Mouse (Mus musculus) CD8-positive naive resting alpha-beta T cell, adult 57 days (primary cell): Measurements from ENCODE around the gene Hnf1a. TPM values are rescaled to one million over a fixed set of nuclear protein-coding genes. Genes with fewer than 3 reads are reported as not detected.

ENCODE experiments used
- total RNA-seq: library from RNA; stranded (reverse); gene quantifications from one replicate; pipeline ENCODE4 v1.2.4, GENCODE M21; 2023

Hnf1a gene
- not detected for total RNA-seq

GRCm38 (mm10) chr5:114970824-114971227 lies at the start of gene Hnf1a:
Hnf1a (minus strand) TSS chr5:114971094.

GRCm38 (mm10) chr5:115010577-115011216 lies 39.8 kb upstream of the Hnf1a start, which contains the start of gene Sppl3:
Sppl3 (plus strand) TSS chr5:115011137.

GRCm38 (mm10) chr5:114942074-114942765 lies 28.7 kb downstream of the Hnf1a start, which contains the start of gene 2210016L21Rik:
2210016L21Rik (plus strand) TSS chr5:114942158.

GRCm38 (mm10) chr5:114922998-114923473 lies 47.9 kb downstream of the Hnf1a start, which contains the start of gene Oasl1:
Oasl1 (plus strand) TSS chr5:114923240.

Other genes starting within 250 kb of the Hnf1a start
- 149 TPM for gene Ankrd13a, start 196.4 kb downstream of the Hnf1a start, total RNA-seq
- gene Git2, start 195.6 kb downstream of the Hnf1a start, total RNA-seq, result 162 TPM
- 51.1 TPM for gene 1500011B03Rik, start 147.6 kb downstream of the Hnf1a start, total RNA-seq
- gene 4930519G04Rik, start 117.4 kb downstream of the Hnf1a start, total RNA-seq, result not detected
- gene Gm9936, start 112.4 kb downstream of the Hnf1a start, total RNA-seq, result not detected
- 7.9 TPM for gene Oasl2, start 74.2 kb downstream of the Hnf1a start, total RNA-seq
- gene Oasl1, start 47.9 kb downstream of the Hnf1a start, total RNA-seq, result 6.7 TPM
- 43.7 TPM for gene 2210016L21Rik, start 28.9 kb downstream of the Hnf1a start, total RNA-seq
- gene Sppl3, start 40.0 kb upstream of the Hnf1a start, total RNA-seq, result 63.1 TPM
- gene Gm10401, start 127.2 kb upstream of the Hnf1a start, total RNA-seq, result not detected
- gene Acads, start 148.3 kb upstream of the Hnf1a start, total RNA-seq, result 32.1 TPM
- 24.4 TPM for gene Unc119b, start 163.9 kb upstream of the Hnf1a start, total RNA-seq
- gene Mlec, start 187.1 kb upstream of the Hnf1a start, total RNA-seq, result 60.0 TPM
- not detected for gene Cabp1, start 223.3 kb upstream of the Hnf1a start, total RNA-seq